Comparison of ENCODE assay signal across 9 mouse cellular contexts in genomic region chr6:134873018-134873417, GRCm38 (mm10). TPM values are rescaled to one million over a fixed set of nuclear protein-coding genes. Genes with fewer than 3 reads are reported as not detected.
DNase-seq lines count a peak whose midpoint lies in the region; ATAC-seq and TF ChIP-seq lines count a peak whose summit lies in the region.
"Had no signal": no experiment of that assay in that cellular context is flagged by ENCODE, and none has a peak within 500 bp of the region (broad histone marks: within the 10 kb centered on the region; RNA-seq: fewer than 3 reads in every experiment).

No protein-coding gene starts in this region.

- intact Hi-C loops in left cerebral cortex, postnatal 10 days (cut with DNase I): no loop called here

- no peak overlapping the region for H3K4me3 ChIP-seq in layer of hippocampus, adult 2 months
- H3K4me3 ChIP-seq: heart, embryonic 12.5 days; hindbrain, embryonic 15.5 days had no signal

- H3K27ac ChIP-seq in layer of hippocampus, adult 2 months: no peak overlapping the region
- H3K27ac ChIP-seq: hindbrain, embryonic 15.5 days had no signal

- DNase-seq in layer of hippocampus, adult 2 months (ENCODE audit: low spot score in 2 of 2): no peak
- no peak for DNase-seq in layer of hippocampus, adult 9-11 months
- DNase-seq in A20 (ENCODE audit: low read depth, low spot score): peak; percentile 49
- DNase-seq in urinary bladder, postnatal 10 days (ENCODE audit: low spot score): no peak
- no peak for DNase-seq in left cerebral cortex, postnatal 10 days (ENCODE audit: extremely low spot score in 1 of 2, low spot score in 2 of 2)

- peak; percentile 67 for ATAC-seq in CD4-positive, CD25-positive, alpha-beta regulatory T cell, adult 4 months
- peak; percentile 48 for ATAC-seq in inflammation-experienced regulatory T-cells, adult 6 months

- TF ChIP-seq CTCF in layer of hippocampus, adult 2 months (conservative IDR thresholded peaks at IDR 0.05): peak; percentile 73

RNA-seq across cellular contexts. Expression of gene Gpr19, which starts 25.4 kb away (rescaled TPM):
- 10 to 100 TPM; 22.0 to 27.4 TPM for total RNA-seq in layer of hippocampus, adult 2 months (2021)
- 10 to 100 TPM in 1 of 2 experiments, 1 to 10 TPM in 1; 7.7 to 12.1 TPM for polyA plus RNA-seq in CD4-positive, CD25-positive, alpha-beta regulatory T cell, adult 4 months (2017; shearing (Covaris generic))
- 1 to 10 TPM; 5.7 to 9.1 (median 6.8) TPM for polyA plus RNA-seq in inflammation-experienced regulatory T-cells, adult 6 months (2017; shearing (Covaris generic))
- total RNA-seq in left cerebral cortex, postnatal 10 days (2021): 10 to 100 TPM; 23.4 to 26.0 TPM

RNA-seq across cellular contexts. Expression of gene Crebl2, which starts 43.1 kb away (rescaled TPM):
- 10 to 100 TPM; 39.6 to 40.9 TPM for total RNA-seq in layer of hippocampus, adult 2 months (2021)
- 10 to 100 TPM; 28.9 to 33.5 TPM for polyA plus RNA-seq in CD4-positive, CD25-positive, alpha-beta regulatory T cell, adult 4 months (2017; shearing (Covaris generic))
- 10 to 100 TPM; 20.4 to 46.1 (median 45.3) TPM for polyA plus RNA-seq in inflammation-experienced regulatory T-cells, adult 6 months (2017; shearing (Covaris generic))
- 1 to 10 TPM; 8.6 to 9.5 TPM for total RNA-seq in left cerebral cortex, postnatal 10 days (2021)

RNA-seq across cellular contexts. Expression of gene Cdkn1b, which starts 47.2 kb away (rescaled TPM):
- 10 to 100 TPM; 47.2 to 48.0 TPM for total RNA-seq in layer of hippocampus, adult 2 months (2021)
- 100 to 1,000 TPM in 1 of 2 experiments, 10 to 100 TPM in 1; 69.7 to 113 TPM for polyA plus RNA-seq in CD4-positive, CD25-positive, alpha-beta regulatory T cell, adult 4 months (2017; shearing (Covaris generic))
- polyA plus RNA-seq in inflammation-experienced regulatory T-cells, adult 6 months (2017; shearing (Covaris generic)): 10 to 100 TPM; 29.4 to 55.7 (median 51.9) TPM
- total RNA-seq in left cerebral cortex, postnatal 10 days (2021): 10 to 100 TPM; 45.0 to 46.9 TPM
